Mouse (Mus musculus) neural tube, embryonic 14.5 days (tissue): Measurements from ENCODE around the gene Camkv. TPM values are rescaled to one million over a fixed set of nuclear protein-coding genes. Genes with fewer than 3 reads are reported as not detected.

ENCODE experiments used
- ATAC-seq: fragments of 200-750 bp; cut with Nextera tagmentation; 2 replicates; pipeline ENCODE4 v1.8.0; 2017; ENCODE audit warnings: low read depth, mild to moderate bottlenecking, moderate TSS enrichment, moderate library complexity
- H3K27ac ChIP-seq: fragments of 300-500 bp; sonication (generic); 2 replicates; pipeline ENCODE4 v1.5.1; 2014; ENCODE audit warnings: low read depth, mild to moderate bottlenecking, control low read depth, low read length, moderate library complexity, mixed read lengths
- H3K27me3 ChIP-seq: fragments of 300-500 bp; sonication (generic); 2 replicates; pipeline ENCODE4 v1.6.1; 2014; ENCODE audit warnings: low read length; ENCODE audit not compliant: control insufficient read depth, insufficient read depth
- H3K36me3 ChIP-seq: fragments of 300-500 bp; sonication (generic); 2 replicates; pipeline ENCODE4 v1.6.1; 2014; ENCODE audit warnings: low read length, mixed read lengths; ENCODE audit not compliant: control insufficient read depth, insufficient read depth
- H3K4me1 ChIP-seq: fragments of 300-500 bp; sonication (generic); 2 replicates; pipeline ENCODE4 v1.6.1; 2014; ENCODE audit warnings: low read length; ENCODE audit not compliant: control insufficient read depth, insufficient read depth
- H3K4me2 ChIP-seq: fragments of 300-500 bp; sonication (generic); 2 replicates; pipeline ENCODE4 v1.6.1; 2014; ENCODE audit warnings: mild to moderate bottlenecking, low read depth, low read length, control low read depth
- H3K4me3 ChIP-seq: fragments of 300-500 bp; sonication (generic); 2 replicates; pipeline ENCODE4 v1.5.1; 2014; ENCODE audit warnings: low read depth, low read length, control low read depth, mixed read lengths
- H3K9ac ChIP-seq: fragments of 300-500 bp; sonication (generic); replicated peaks from 2 replicates; pipeline ENCODE4 v1.6.1; 2014; ENCODE audit warnings: low read depth, mild to moderate bottlenecking, control low read depth, low read length, mixed read lengths
- H3K9me3 ChIP-seq: fragments of 300-500 bp; sonication (generic); 2 replicates; pipeline ENCODE4 v1.6.1; 2016; ENCODE audit warnings: low read length; ENCODE audit not compliant: control insufficient read depth
- WGBS: fragments of 180-500 bp; shearing (Covaris S2); extraction: QIAGEN DNeasy Blood & Tissue Kit; methylation state at CpG from one replicate; pipeline ENCODE4 v1.1.7; 2014; 5-methylcytosine and 5-hydroxymethylcytosine counted together
- polyA plus RNA-seq: library from polyadenylated mRNA; unstranded; fragments of >200 nt; fragmentation: Nextera tagmentation; extraction: Ambion mirVana; gene quantifications from 2 replicates; pipeline ENCODE4 v1.2.1, GENCODE M21; 2014

Camkv gene
- polyA plus RNA-seq, 1 experiment from 2014 or later = 20.1 TPM

- Histone ChIP-seq H3K27me3 (no peaks in the 10 kb centered on the region), H3K4me2 (no peak within 1 kb of the TSS), H3K4me3 (no peak within 1 kb of the TSS), H3K9me3 (no peaks in the 10 kb centered on the region), H3K27ac (no peak within 1 kb of the TSS), H3K4me1 (peaks cover 10% of the 10 kb centered on the region; the same call in 1 of the 2 replicates), H3K9ac (no peak within 1 kb of the TSS), H3K36me3 (no peaks in the 10 kb centered on the region)
- WGBS = 68% methylated on average over 3 of the region's 3 CpGs
- ATAC-seq = no peak
These were observed 7.3 kb upstream of the Camkv start, which contains the start of gene Actl11 for GRCm38 (mm10) chr9:107928169-107928568. Actl11 (plus strand) TSS chr9:107928469.

GRCm38 (mm10) chr9:107932221-107932620 is 3.3 kb upstream of the Camkv start:
- H3K4me1 ChIP-seq = peaks cover 13% of the 10 kb centered on the region
- no peak overlapping the region for H3K27ac ChIP-seq
- no peak overlapping the region for H3K4me3 ChIP-seq
- H3K27me3 ChIP-seq = no peaks in the 10 kb centered on the region; the same call in 1 of the 2 replicates
- no peak overlapping the region for H3K9ac ChIP-seq
- no peaks in the 10 kb centered on the region for H3K9me3 ChIP-seq
- ATAC-seq = no peak
- no peak overlapping the region for H3K4me2 ChIP-seq
- 35% methylated on average over 4 of the region's 4 CpGs for WGBS
- H3K36me3 ChIP-seq = no peaks in the 10 kb centered on the region

GRCm38 (mm10) chr9:107934146-107934545 is 1.3 kb upstream of the Camkv start:
- H3K27ac ChIP-seq = no peak overlapping the region
- ATAC-seq = no peak
- 69% methylated on average over 11 of the region's 11 CpGs for WGBS

GRCm38 (mm10) chr9:107935790-107936214 is 328 bp downstream of the Camkv start:
- no peaks in the 10 kb centered on the region for H3K9me3 ChIP-seq
- peak; percentile 61; the same call in 1 of the 2 replicates for ATAC-seq
- 1% methylated on average over 41 of the region's 41 CpGs for WGBS
- H3K36me3 ChIP-seq = no peaks in the 10 kb centered on the region
- H3K4me1 ChIP-seq = peaks cover 13% of the 10 kb centered on the region
- H3K27me3 ChIP-seq = no peaks in the 10 kb centered on the region; the same call in 1 of the 2 replicates
- peak overlapping the region; percentile 59 for H3K9ac ChIP-seq
- peak overlapping the region; percentile 81 for H3K4me2 ChIP-seq
- no peak overlapping the region for H3K27ac ChIP-seq
- peak overlapping the region; percentile 43 for H3K4me3 ChIP-seq

More at GRCm38 (mm10) chr9:107934146-107934545, 1.3 kb upstream of the Camkv start:
- Histone ChIP-seq H3K4me3 (no peak overlapping the region), H3K4me1 (peaks cover 13% of the 10 kb centered on the region), H3K4me2 (no peak overlapping the region), H3K27me3 (no peaks in the 10 kb centered on the region; the same call in 1 of the 2 replicates), H3K36me3 (no peaks in the 10 kb centered on the region), H3K9me3 (no peaks in the 10 kb centered on the region), H3K9ac (no peak overlapping the region)

- peak; percentile 60 for ATAC-seq
- WGBS = under 1% methylated on average over 29 of the region's 29 CpGs
- H3K4me3 ChIP-seq = peak overlapping the region; percentile 43
- no peaks in the 10 kb centered on the region for H3K36me3 ChIP-seq
- peak overlapping the region; percentile 81 for H3K4me2 ChIP-seq
- H3K9me3 ChIP-seq = no peaks in the 10 kb centered on the region
- H3K27me3 ChIP-seq = no peaks in the 10 kb centered on the region; the same call in 1 of the 2 replicates
- peaks cover 13% of the 10 kb centered on the region for H3K4me1 ChIP-seq
- H3K9ac ChIP-seq = peak overlapping the region; percentile 59
- no peak overlapping the region for H3K27ac ChIP-seq
These were observed 845 bp downstream of the Camkv start for GRCm38 (mm10) chr9:107936215-107936822.

GRCm38 (mm10) chr9:107936831-107937230 is 1.4 kb downstream of the Camkv start:
- peak overlapping the region; percentile 59 for H3K9ac ChIP-seq
- WGBS = 7% methylated on average over 3 of the region's 3 CpGs

GRCm38 (mm10) chr9:107947241-107948194 is 12.0 kb downstream of the Camkv start:
- no peak overlapping the region for H3K9ac ChIP-seq
- H3K4me2 ChIP-seq = no peak overlapping the region
- H3K9me3 ChIP-seq = no peaks in the 10 kb centered on the region
- 90% methylated on average over 31 of the region's 31 CpGs for WGBS
- 0 out of 2 replicates have a peak, but pooled peaks cover 4% of the 10 kb centered on the region for H3K4me1 ChIP-seq
- H3K27me3 ChIP-seq = no peaks in the 10 kb centered on the region
- peaks cover 3% of the 10 kb centered on the region; the same call in 1 of the 2 replicates for H3K36me3 ChIP-seq
- H3K4me3 ChIP-seq = no peak overlapping the region
- ATAC-seq = no peak
- H3K27ac ChIP-seq = no peak overlapping the region

More at GRCm38 (mm10) chr9:107936831-107937230, 1.4 kb downstream of the Camkv start:
- peak overlapping the region; percentile 81 for H3K4me2 ChIP-seq
- peak; percentile 12; the same call in 1 of the 2 replicates for ATAC-seq
- H3K27ac ChIP-seq = no peak overlapping the region
- no peaks in the 10 kb centered on the region for H3K36me3 ChIP-seq
- H3K27me3 ChIP-seq = no peaks in the 10 kb centered on the region; the same call in 1 of the 2 replicates
- peak overlapping the region; percentile 43 for H3K4me3 ChIP-seq
- peaks cover 13% of the 10 kb centered on the region for H3K4me1 ChIP-seq
- no peaks in the 10 kb centered on the region for H3K9me3 ChIP-seq

- H3K9ac ChIP-seq = no peak overlapping the region
- no peak overlapping the region for H3K4me2 ChIP-seq
- H3K9me3 ChIP-seq = no peaks in the 10 kb centered on the region
- 0 out of 2 replicates have a peak, but pooled peaks cover 4% of the 10 kb centered on the region for H3K4me1 ChIP-seq
- H3K4me3 ChIP-seq = no peak overlapping the region
- H3K27me3 ChIP-seq = no peaks in the 10 kb centered on the region
- H3K27ac ChIP-seq = no peak overlapping the region
- ATAC-seq = no peak
- WGBS = 84% methylated on average over 13 of the region's 13 CpGs
- H3K36me3 ChIP-seq = peaks cover 3% of the 10 kb centered on the region; the same call in 1 of the 2 replicates
These were observed 13.9 kb downstream of the Camkv start for GRCm38 (mm10) chr9:107949184-107949921.
